Mouse (Mus musculus) embryo, embryonic 11 days (tissue): ENCODE results near the gene Trappc2l.
A peak's percentile ranks its signal among the peaks of the same experiment; 100 is the strongest.

ENCODE experiments used
- DNase-seq: peaks from one replicate; pipeline ENCODE4 v3.0.0-alpha.2; 2015

Trappc2l gene

DNA sequence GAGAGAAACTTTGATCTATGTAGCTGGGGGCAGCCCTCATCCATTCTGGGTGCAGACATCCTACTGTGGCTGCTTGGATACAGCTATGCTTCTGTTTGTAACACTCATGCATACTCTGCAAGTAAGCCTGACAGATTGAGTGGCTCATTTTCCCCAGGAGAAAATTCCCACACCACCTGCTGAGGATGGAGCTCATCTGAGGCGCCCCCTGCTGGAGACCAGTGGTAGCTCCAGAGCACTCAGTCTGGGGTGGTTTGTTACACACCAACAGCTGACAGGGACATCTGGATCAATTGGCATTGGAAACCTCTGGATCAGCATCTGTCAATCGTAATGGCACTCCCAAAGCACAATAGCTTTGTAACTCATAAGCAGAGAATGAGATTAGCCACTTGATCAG, 48.6 kb downstream of the Trappc2l start:
- no peak for DNase-seq

DNA sequence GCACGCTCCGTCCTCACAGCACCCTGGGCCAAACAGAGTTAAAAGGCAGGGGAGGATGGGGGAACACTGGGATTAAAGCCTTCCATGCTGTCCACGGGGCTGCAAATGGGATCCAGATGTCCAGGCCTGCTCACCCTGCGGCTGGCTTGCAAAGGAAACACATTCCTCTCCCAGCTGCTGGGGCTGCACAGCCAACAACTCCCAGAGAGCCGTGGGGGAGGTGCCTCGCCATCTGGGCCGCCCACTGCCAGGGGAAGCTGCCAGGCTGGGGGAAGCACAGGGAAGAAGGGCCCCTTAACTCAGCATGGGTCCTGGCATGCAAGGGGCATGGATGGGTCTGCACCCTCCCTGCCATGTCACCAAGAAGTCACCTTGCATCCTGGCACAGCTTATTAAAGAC, 49.7 kb downstream of the Trappc2l start:
- DNase-seq, result peak; percentile 89

DNA sequence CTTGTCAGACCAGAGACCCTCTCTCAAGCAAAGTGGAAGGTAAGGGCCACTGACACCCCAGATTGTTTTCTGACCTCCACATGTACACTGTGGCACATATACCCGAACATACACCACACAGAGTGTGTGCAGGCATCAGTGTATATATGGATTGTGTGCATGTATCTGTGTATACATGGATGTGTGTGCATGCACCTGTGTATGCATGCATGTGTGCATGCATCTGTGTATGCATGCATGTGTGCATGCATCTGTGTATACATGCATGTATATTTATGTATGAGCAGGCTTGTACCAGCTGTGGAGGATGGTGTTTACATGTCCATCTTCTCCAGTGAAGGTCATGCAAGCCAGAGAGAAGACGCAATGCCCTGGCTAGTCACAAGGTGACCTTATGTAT, 50.5 kb downstream of the Trappc2l start:
- DNase-seq, result no peak

DNA sequence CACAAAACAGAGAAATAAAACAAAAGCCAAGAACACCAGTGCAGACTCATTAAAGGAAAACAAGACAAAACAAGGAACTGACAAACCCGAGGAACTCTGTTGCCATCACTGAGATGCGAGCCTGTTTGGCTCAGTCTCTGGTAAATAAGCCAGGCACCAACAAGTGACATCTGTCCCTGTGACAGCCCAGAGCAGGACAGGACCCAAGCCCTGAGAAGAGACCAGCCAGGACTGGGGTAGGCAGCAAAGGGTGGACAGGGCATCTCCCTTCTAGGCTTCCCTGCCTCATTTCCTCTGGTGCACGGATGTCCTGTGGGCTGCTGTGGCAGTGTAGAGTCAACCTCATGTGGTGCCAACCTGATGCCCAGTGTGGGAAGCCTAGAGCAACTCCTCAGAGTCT, 51.7 kb downstream of the Trappc2l start:
- DNase-seq, result no peak

DNA sequence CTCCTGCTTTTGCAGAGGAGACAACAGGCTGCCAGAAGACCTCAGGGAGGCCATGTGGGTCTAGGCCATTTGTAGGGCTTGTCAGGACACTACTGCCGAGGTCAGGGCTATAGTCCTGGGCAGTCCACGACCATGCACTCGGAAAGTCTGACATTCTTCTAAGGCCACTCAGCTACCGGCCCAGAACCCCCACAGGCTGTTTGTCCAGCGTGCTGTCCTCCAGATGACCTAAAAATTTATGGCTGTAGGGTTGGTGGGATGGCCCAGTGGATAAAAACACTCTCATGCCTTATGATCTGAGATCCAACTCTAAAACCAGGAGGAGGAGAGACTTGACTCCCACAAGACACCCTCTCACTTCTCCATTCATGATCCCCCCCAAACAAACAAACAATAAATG, 52.2 kb downstream of the Trappc2l start:
- DNase-seq, result no peak

DNA sequence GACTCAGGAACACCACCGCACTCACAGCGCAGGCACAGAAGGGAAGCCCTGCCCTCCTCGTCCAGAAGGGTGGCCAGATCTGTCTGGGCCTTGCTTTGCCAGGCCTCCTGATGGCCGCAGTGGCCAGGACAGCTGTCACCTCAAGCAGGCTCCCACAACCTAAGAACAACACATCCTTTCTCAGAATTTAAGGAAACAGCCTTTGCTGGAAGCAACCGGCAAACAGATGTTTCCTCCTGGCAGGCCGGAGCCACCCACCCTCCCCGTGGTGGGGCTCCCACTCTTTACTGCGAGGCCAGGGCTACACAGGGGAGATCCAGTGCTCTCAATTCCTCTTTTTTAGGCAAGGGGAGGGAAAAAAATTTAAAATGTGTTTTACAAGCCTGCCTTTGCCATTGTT, 53.8 kb downstream of the Trappc2l start:
- DNase-seq, result no peak

DNA sequence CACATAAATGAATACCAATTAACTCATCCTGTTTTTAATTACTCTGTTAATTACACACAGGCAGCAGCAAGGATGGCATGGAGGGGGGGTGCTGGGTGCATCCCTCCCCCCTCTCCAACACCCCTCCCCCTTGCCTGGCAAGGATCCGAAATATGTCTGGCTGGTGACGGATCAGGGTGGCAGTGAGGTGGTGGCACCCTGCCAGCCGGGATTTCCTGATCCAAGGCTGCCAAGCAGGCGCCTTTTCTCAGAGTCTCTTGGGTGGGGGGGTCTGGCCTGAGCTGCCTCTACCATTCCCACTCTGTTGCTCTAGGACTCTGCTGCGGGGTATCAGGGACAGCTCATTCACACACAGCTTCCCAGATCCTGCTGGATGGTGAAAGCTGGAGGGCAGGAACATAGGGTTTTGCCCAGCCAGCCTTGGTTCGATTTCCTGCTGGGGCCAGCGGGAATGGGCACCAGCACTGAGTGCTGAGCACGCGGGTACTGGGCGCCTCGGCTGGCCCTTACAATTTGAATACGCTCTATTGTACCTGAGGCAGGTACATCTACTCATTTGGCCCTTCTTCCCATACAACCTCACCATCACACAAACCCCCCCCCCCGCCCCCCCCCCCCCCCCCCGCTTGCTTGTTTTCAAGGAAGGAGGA, 54.4 kb downstream of the Trappc2l start:
- no peak for DNase-seq
